Mouse (Mus musculus): ENCODE data around the gene Btbd3.

GRCm38 (mm10) chr2:138446466-138446865, 190.1 kb downstream of the Btbd3 start:
- TF ChIP-seq EP300 (IDR thresholded peaks at IDR 0.05; ENCODE audit: insufficient read depth, low read depth, low read length) = no peak
- no peak for TF ChIP-seq CTCF (IDR thresholded peaks at IDR 0.05; ENCODE audit: low read depth, low read length)
